Mouse (Mus musculus) CH12.LX (cell line): ENCODE results near the gene Sbpl. TPM values are rescaled to one million over a fixed set of nuclear protein-coding genes. Genes with fewer than 3 reads are reported as not detected.
"Not testable (repeated sequence)": the region's sequence is repeated elsewhere in the genome, so short reads cannot be mapped to it uniquely, and the experiment has no call there.

ENCODE experiments used
- DNase-seq: peaks from one replicate; pipeline ENCODE4 v3.0.0-alpha.2; 2013; ENCODE audit errors: extremely low read depth
- H3K27ac ChIP-seq: 2 replicates; pipeline ENCODE4 v1.5.1; 2012; ENCODE audit warnings: low read depth, mild to moderate bottlenecking, control low read depth, moderate library complexity; ENCODE audit not compliant: insufficient read depth
- H3K27me3 ChIP-seq: replicated peaks from 2 replicates; pipeline ENCODE3; 2012; ENCODE audit warnings: inconsistent platforms
- H3K36me3 ChIP-seq, 2 experiments: replicated peaks in 1 of 2; 2 replicates each; pipeline versions ENCODE3 to v1.6.1; 2012; ENCODE audit warnings: inconsistent platforms in 1 of 2, low read length in 1 of 2, mild to moderate bottlenecking in 1 of 2, mixed read lengths in 1 of 2, moderate library complexity in 1 of 2; ENCODE audit not compliant: control insufficient read depth in 1 of 2, insufficient read depth in 1 of 2
- H3K4me1 ChIP-seq, 2 experiments: 2 replicates each; pipeline ENCODE4 v1.6.1; 2012; ENCODE audit warnings: inconsistent platforms in 1 of 2, moderate library complexity in 1 of 2; ENCODE audit not compliant: insufficient read depth in 2 of 2, control insufficient read depth in 1 of 2
- H3K4me2 ChIP-seq: 2 replicates; pipeline ENCODE4 v1.6.1; 2012; ENCODE audit warnings: low read depth, mild to moderate bottlenecking, control low read depth; ENCODE audit not compliant: poor library complexity, insufficient read depth, severe bottlenecking
- H3K4me3 ChIP-seq, 3 experiments: fragments of 150-350 bp in 1 of 3; sonication (generic) in 1 of 3; replicated peaks in 1 of 3; 2 replicates each; pipeline versions ENCODE3 to v1.5.1; 2011 to 2012; ENCODE audit warnings: low read depth in 2 of 3, low read length in 2 of 3, mild to moderate bottlenecking in 2 of 3, moderate library complexity in 2 of 3, control low read depth in 1 of 3, improper control_type of control experiment in 1 of 3, inconsistent platforms in 1 of 3, mixed read lengths in 1 of 3; ENCODE audit not compliant: poor library complexity in 1 of 3
- H3K79me2 ChIP-seq: replicated peaks from 2 replicates; pipeline ENCODE4 v1.6.1; 2012; ENCODE audit warnings: mild to moderate bottlenecking, moderate library complexity; ENCODE audit not compliant: control insufficient read depth, poor library complexity, insufficient read depth, severe bottlenecking; ENCODE audit errors: extremely low read depth
- H3K9ac ChIP-seq: 2 replicates; pipeline ENCODE4 v1.6.1; 2012; ENCODE audit warnings: low read depth, mild to moderate bottlenecking, control low read depth, moderate library complexity; ENCODE audit not compliant: insufficient read depth
- H3K9me3 ChIP-seq: replicated peaks from 2 replicates; pipeline ENCODE3; 2012; ENCODE audit warnings: low read length, inconsistent platforms, mixed read lengths
- BHLHE40 ChIP-seq: IDR thresholded peaks from 2 replicates; pipeline ENCODE4 v1.6.1; 2011; ENCODE audit warnings: mild to moderate bottlenecking, low read depth, low read length, improper control_type of control experiment
- CHD2 ChIP-seq: IDR thresholded peaks from 2 replicates; pipeline ENCODE4 v1.6.1; 2011; ENCODE audit warnings: low read length, improper control_type of control experiment
- E2F4 ChIP-seq: IDR thresholded peaks from 2 replicates; pipeline ENCODE4 v1.6.1; 2011; ENCODE audit warnings: low read depth, low read length, improper control_type of control experiment; ENCODE audit not compliant: insufficient replicate concordance
- ELF1 ChIP-seq: IDR thresholded peaks from 2 replicates; pipeline ENCODE4 v1.6.1; 2014; ENCODE audit warnings: low read depth, mild to moderate bottlenecking, inconsistent platforms, low read length, improper control_type of control experiment
- ETS1 ChIP-seq: conservative IDR thresholded peaks from 2 replicates; pipeline ENCODE4 v1.6.1; 2012; ENCODE audit warnings: low read depth, mild to moderate bottlenecking, inconsistent platforms, low read length, improper control_type of control experiment, moderate library complexity
- HCFC1 ChIP-seq: IDR thresholded peaks from 2 replicates; pipeline ENCODE4 v1.6.1; 2012; ENCODE audit warnings: low read depth, mild to moderate bottlenecking, inconsistent platforms, low read length, improper control_type of control experiment
- KAT2A ChIP-seq: IDR thresholded peaks from 2 replicates; pipeline ENCODE4 v1.6.1; 2012; ENCODE audit warnings: low read length, improper control_type of control experiment, inconsistent platforms; ENCODE audit not compliant: insufficient replicate concordance
- MAX ChIP-seq: IDR thresholded peaks from 2 replicates; pipeline ENCODE4 v1.6.1; 2011; ENCODE audit warnings: low read length, improper control_type of control experiment
- MAZ ChIP-seq: IDR thresholded peaks from 2 replicates; pipeline ENCODE4 v1.6.1; 2012; ENCODE audit warnings: low read depth, mild to moderate bottlenecking, inconsistent platforms, low read length, improper control_type of control experiment, moderate library complexity
- MEF2A ChIP-seq: IDR thresholded peaks from 2 replicates; pipeline ENCODE4 v1.6.1; 2014; ENCODE audit warnings: low read depth, mild to moderate bottlenecking, inconsistent platforms, low read length, improper control_type of control experiment, borderline replicate concordance
- MYC ChIP-seq: IDR thresholded peaks from 2 replicates; pipeline ENCODE4 v1.6.1; 2011; ENCODE audit warnings: low read depth, mild to moderate bottlenecking, improper control_type of control experiment, low read length
- NELFE ChIP-seq: IDR thresholded peaks from 2 replicates; pipeline ENCODE4 v1.6.1; 2011; ENCODE audit warnings: low read depth, low read length, improper control_type of control experiment
- NRF1 ChIP-seq: IDR thresholded peaks from 2 replicates; pipeline ENCODE4 v1.6.1; 2014; ENCODE audit warnings: low read depth, mild to moderate bottlenecking, inconsistent platforms, low read length, improper control_type of control experiment, moderate library complexity
- POLR2A ChIP-seq: IDR thresholded peaks from 2 replicates; pipeline ENCODE4 v1.6.1; 2011; ENCODE audit warnings: low read depth, mild to moderate bottlenecking, improper control_type of control experiment, low read length
- SIN3A ChIP-seq: IDR thresholded peaks from 2 replicates; pipeline ENCODE4 v1.6.1; 2012; ENCODE audit warnings: low read length, improper control_type of control experiment, inconsistent platforms
- TBP ChIP-seq: conservative IDR thresholded peaks from 2 replicates; pipeline ENCODE4 v1.6.1; 2011; ENCODE audit warnings: low read depth, low read length, improper control_type of control experiment
- UBTF ChIP-seq: IDR thresholded peaks from 2 replicates; pipeline ENCODE4 v1.6.1; 2012; ENCODE audit warnings: low read depth, mild to moderate bottlenecking, inconsistent platforms, low read length, improper control_type of control experiment, moderate library complexity
- ZC3H11A ChIP-seq: IDR thresholded peaks from 2 replicates; pipeline ENCODE4 v1.6.1; 2012; ENCODE audit warnings: low read depth, mild to moderate bottlenecking, inconsistent platforms, low read length, improper control_type of control experiment
- ZKSCAN1 ChIP-seq: IDR thresholded peaks from 2 replicates; pipeline ENCODE4 v1.6.1; 2012; ENCODE audit warnings: low read depth, inconsistent platforms, low read length, improper control_type of control experiment, borderline replicate concordance
- ZMIZ1 ChIP-seq: IDR thresholded peaks from 2 replicates; pipeline ENCODE4 v1.6.1; 2012; ENCODE audit warnings: low read depth, mild to moderate bottlenecking, inconsistent platforms, low read length, improper control_type of control experiment
- ZNF384 ChIP-seq: IDR thresholded peaks from 2 replicates; pipeline ENCODE4 v1.6.1; 2012; ENCODE audit warnings: low read depth, low read length, improper control_type of control experiment, inconsistent platforms
- dilution Hi-C: fragments of 300-500 bp; cut with MboI; formaldehyde crosslinking; loops from 2 replicates; pipeline ENCODE4 v1.14.3; 2020; ENCODE audit warnings: low sequenced_read_pairs; ENCODE audit not compliant: extremely low pct_unique_long_range_greater_than_20kb, extremely low pct_ligation_motif_present
- in situ Hi-C: fragments of 300-500 bp; cut with MboI; formaldehyde crosslinking; loops from 3 replicates; pipeline ENCODE4 v1.14.3; 2019; ENCODE audit warnings: low sequenced_read_pairs, low pct_ligation_motif_present, low pct_unique_long_range_greater_than_20kb, mixed read lengths
- polyA plus RNA-seq: library from polyadenylated mRNA; unstranded; fragments of >175 nt; gene quantifications from 2 replicates; pipeline ENCODE4 v1.2.1, GENCODE M21; 2012; ENCODE audit warnings: low read depth; ENCODE audit not compliant: insufficient read length
- total RNA-seq, 2 experiments: library from RNA; depleted of rRNA; stranded (reverse); fragments of 300-350 nt in 1 of 2; fragments of >200 nt in 1 of 2; gene quantifications; 2 replicates each; pipeline ENCODE4 v1.2.3; 2012 to 2014

Gene Sbpl
- total and polyA plus RNA-seq, 3 experiments = not detected

DNA sequence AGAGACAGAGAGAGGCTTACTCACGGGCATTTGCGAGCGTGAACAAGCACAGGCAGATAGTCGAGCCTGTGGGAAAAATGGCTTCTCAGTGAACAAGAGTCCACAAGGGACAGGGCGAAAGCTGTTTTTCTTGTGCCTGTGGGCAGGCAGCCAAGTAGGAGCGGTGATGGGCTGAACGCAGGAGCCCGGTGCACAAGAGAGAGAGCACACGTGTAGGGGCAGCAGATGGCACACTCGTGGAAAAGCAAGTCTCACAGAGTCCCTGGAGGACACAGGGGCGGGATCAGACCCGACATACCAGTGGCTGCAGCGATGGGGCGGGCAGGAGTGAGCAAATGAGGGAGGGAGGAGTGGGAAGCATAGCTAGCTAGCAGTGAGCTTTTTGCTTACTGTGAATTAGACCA is 30.0 kb downstream of the Sbpl start:
- H3K4me3 ChIP-seq = peak overlapping the region; percentile 49 to 61 (median 59)
- peaks cover 29% of the 10 kb centered on the region for H3K27me3 ChIP-seq
- no peaks in the 10 kb centered on the region for H3K36me3 ChIP-seq
- no peak overlapping the region for H3K27ac ChIP-seq
- peaks cover 0 to 10% of the 10 kb centered on the region in 2 experiments; a peak in 2 of 4 replicates for H3K4me1 ChIP-seq
- peak overlapping the region; percentile 79 for H3K4me2 ChIP-seq
- TF ChIP-seq MYC (peak; percentile 45; the same call in 1 of the 2 replicates), MAX (peak; percentile 21; the same call in 1 of the 2 replicates), ELF1 (0 out of 2 replicates have a peak, but pooled peaks have one; percentile 1), ZNF384 (no peak), POLR2A (0 out of 2 replicates have a peak, but pooled peaks have one; percentile 21), BHLHE40 (peak; percentile 58), KAT2A (no peak), TBP (0 out of 2 replicates have a peak, but pooled peaks have one; percentile 55)
- no peaks in the 10 kb centered on the region for H3K9me3 ChIP-seq
- in situ Hi-C loops = no loop called here
- no peaks in the 10 kb centered on the region for H3K79me2 ChIP-seq
- peak overlapping the region; percentile 39 for H3K9ac ChIP-seq
- dilution Hi-C loops = no loop called here
- peak; percentile 65 for DNase-seq

DNA sequence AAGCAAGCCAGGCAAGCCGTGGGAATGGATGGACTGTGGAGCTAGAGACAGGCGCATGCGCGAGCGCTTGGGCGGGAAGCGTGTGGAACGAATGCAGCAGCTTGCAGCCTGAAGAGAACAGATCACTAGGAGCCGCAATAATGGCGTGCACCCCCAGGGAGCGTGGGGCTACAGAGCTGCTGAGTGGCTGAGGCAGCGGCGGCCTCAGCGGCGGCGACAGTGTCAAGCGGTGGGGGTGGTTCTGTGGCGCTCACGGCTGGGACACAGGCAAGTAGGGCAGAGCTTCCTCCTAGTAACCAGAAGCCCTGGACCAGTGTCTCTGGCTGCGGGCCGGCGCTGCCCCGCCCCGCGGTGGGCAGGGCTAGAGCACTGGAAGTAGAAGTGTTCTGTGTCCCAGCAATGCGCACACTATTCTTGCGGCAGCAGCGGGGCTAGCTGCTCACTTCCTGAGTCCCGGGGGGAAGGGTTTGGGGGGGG is 30.5 kb downstream of the Sbpl start:
- Histone ChIP-seq H3K36me3 (no peaks in the 10 kb centered on the region), H3K4me3 (peak overlapping the region; percentile 49 to 65 (median 59)), H3K27me3 (peaks cover 26% of the 10 kb centered on the region), H3K79me2 (no peaks in the 10 kb centered on the region), H3K9ac (peak overlapping the region; percentile 39), H3K4me2 (peak overlapping the region; percentile 79), H3K4me1 (peaks cover 0 to 10% of the 10 kb centered on the region in 2 experiments; a peak in 2 of 4 replicates), H3K27ac (no peak overlapping the region), H3K9me3 (no peaks in the 10 kb centered on the region)
- dilution Hi-C loops (no loop called here), in situ Hi-C loops (no loop called here)
- TF ChIP-seq ETS1 = no peak
- TF ChIP-seq UBTF = no peak
- TF ChIP-seq ZC3H11A = no peak
- TF ChIP-seq TBP = peak; percentile 73
- no peak for TF ChIP-seq MAZ
- TF ChIP-seq ELF1 = peak; percentile 52; the same call in 1 of the 2 replicates
- TF ChIP-seq MAX = peak; percentile 83
- peak; percentile 25; the same call in 1 of the 2 replicates for TF ChIP-seq HCFC1
- TF ChIP-seq ZMIZ1 = peak; percentile 79
- TF ChIP-seq MEF2A = 0 out of 2 replicates have a peak, but pooled peaks have one; percentile 24
- peak; percentile 89; the same call in 1 of the 2 replicates for TF ChIP-seq E2F4
- TF ChIP-seq NELFE = peak; percentile 65
- peak; percentile 96 for TF ChIP-seq NRF1
- TF ChIP-seq CHD2 = no peak
- TF ChIP-seq SIN3A = peak; percentile 43; the same call in 1 of the 2 replicates
- TF ChIP-seq ZKSCAN1 = no peak
- TF ChIP-seq POLR2A = peak; percentile 89
- peak; percentile 89 for DNase-seq

DNA sequence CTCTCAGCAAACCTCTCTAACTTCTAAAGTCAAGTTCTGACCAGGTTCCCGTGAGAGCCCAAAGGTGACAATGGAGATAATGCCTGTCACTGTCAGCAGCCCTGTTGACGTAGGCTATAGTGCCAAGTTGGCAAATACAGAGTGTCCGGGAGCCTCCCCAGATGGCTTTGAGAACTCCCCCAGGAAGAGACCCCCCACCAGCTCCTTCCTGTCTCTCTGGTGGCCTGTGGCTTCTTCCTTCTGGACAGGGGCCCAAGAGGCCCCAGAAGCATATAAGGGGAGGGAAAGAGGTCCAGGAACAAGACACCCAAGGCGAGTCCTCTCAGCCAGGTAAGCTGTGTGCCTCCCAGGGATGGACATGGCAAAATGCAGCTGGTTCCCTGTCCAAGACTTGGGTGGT is 37.9 kb downstream of the Sbpl start, which contains the start of gene Dcpp3:
Dcpp3 (plus strand) TSS at position 301 of the 400 bp plus-strand sequence.
- dilution Hi-C loops, in situ Hi-C loops, H3K4me3 ChIP-seq, H3K27me3 ChIP-seq, H3K27ac ChIP-seq, H3K4me2 ChIP-seq, DNase-seq, H3K79me2 ChIP-seq, H3K36me3 ChIP-seq, H3K9ac ChIP-seq, H3K9me3 ChIP-seq, H3K4me1 ChIP-seq: not testable (repeated sequence)
